Mouse (Mus musculus) cerebellum, adult 11 months (tissue): ENCODE results near the gene Gal3st4.
A peak's percentile ranks its signal among the peaks of the same experiment; 100 is the strongest.

Source experiments
- DNase-seq: peaks from one replicate; pipeline ENCODE4 v3.0.0; 2022

The Gal3st4 gene

DNA sequence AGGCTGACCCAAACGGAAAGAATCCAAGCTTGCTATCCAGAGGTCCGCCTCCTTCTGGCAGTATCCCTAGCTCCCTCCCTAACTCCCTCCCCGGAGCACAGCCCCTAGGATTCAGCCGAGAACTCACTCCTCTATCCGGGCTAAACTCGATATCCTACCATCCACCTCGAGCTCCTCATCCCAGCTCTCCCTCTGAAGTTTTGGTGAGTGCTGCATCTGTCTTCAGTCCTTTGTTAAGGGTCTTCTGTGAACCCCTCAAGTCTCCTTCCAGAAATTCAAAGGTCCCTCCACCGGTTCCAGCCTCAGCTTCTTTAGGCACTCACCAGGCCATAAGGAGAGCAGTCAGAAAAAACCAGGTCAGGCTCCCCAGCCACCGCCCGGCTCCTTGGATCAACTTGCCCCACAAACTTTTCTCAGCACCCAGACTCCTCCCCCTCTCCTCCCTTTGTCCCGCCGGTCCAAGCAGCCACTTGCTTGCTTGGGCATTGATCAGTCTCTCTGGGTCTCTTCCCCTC lies at the start of gene Gal3st4:
Gene Gal3st4, minus strand, starts transcription at position 432 of the 515 bp plus-strand sequence.
- no peak for DNase-seq

DNA sequence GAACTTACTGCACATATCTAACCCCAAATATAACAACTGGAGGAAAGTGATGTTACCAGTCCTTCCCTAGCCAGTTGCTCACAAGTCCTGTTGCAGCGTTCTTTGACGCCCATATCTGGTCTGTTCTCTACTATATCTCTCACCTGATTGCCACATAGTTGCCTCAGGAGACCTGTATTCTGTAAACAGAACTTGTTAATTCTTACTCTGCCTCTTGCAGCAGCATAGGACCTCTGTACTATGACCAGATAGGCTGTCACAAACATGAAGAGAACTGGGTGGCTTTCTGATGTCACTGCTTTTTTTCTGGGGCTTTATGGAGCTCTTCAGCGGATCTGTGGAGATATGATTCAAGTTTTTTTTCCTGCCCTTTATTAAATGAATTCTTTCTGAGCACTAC lies 40.2 kb upstream of the Gal3st4 start:
- DNase-seq = no peak

DNA sequence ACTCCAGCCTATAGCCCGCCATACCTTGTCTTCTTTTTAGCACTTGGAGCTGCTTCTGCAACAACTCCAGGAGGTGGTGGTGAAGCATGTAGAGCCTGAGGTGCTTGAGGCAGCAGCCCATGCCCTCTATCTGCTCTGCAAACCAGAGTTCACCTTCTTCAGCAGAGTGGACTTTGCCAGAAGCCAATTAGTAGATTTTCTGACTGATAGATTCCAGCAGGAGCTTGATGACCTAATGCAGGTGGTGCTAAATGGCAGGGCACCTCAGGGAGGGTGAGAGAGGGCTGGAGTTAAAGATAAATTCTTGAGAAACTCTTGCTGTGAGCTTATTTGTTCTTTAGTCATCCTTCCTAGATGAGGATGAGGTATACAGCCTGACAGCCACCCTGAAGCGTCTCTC lies 27.0 kb upstream of the Gal3st4 start:
- DNase-seq = no peak

DNA sequence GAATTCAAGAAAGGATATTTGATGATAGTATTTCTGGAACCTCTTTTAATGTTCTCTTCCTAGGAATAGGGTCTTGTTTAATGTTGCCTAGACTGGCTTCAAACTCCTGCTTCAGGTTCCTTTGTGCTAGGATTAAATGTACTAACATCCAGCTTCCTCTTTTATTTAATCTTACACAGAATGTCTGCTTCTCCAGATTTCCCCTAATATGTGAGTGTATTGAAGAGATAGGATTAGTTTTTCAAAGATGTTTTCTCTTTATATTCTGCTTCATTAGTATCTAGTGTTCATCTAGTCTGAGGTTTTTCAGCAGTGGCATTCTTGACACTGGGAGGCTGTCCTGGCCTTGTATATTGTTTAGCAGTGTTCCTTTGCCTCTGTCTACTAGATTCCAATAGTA lies 21.5 kb upstream of the Gal3st4 start:
- no peak for DNase-seq

DNA sequence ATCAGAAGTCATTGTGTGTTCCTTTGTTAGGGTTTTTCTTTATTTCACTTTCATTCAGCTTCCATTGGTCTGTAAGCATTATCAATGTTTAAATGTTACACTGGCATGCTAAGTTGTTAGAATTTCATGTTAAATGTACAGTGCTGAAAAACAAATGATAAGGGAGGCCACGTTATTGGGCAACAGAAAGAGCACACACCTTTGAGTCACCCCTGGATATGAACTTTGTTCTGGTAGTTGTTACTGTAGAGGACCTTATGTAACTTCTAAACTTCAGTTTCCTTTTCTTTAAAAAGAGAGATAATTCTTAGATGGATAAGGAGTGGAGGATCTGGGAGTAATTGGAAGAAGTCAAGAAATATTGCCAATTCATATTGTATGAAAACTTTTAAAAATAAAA lies 19.0 kb upstream of the Gal3st4 start:
- DNase-seq = no peak

DNA sequence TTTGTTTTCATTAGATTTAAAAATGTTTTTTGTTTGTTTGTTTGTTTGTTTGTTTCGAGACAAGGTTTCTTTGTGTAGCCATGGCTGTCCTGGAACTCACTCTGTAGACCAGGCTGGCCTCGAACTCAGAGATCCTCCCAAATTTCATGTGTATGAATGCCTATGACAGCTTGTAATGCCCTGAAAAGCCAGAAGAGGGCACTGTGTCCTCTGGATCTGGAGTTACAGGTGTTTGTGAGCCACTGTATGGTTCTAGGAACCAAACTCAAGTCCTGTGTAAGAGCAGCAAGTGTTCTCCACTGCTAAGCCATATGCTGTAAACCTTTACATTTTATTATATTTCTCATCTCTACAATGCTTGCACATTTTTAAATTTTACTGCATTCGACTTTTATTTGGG lies 15.2 kb upstream of the Gal3st4 start:
- DNase-seq = no peak

DNA sequence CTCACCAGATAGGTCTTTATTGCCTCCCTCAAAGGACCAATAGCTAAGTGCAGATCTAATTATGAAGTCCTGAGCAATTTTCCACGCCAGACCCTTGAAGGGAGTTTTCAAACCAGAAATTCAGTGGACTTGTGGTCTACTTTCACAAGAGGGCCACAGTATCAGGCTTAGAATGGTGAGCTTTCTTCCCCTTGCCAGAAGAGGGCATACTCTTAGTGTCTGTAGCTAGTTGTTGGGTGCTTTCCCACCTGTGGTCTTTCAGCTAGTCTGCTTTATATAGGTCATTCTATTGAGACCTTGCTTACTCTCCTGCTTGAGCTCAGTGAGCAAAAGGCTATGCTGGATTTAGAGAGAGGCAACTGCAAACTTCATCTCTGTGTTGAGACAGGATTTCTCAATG lies 10.9 kb upstream of the Gal3st4 start:
- no peak for DNase-seq

DNA sequence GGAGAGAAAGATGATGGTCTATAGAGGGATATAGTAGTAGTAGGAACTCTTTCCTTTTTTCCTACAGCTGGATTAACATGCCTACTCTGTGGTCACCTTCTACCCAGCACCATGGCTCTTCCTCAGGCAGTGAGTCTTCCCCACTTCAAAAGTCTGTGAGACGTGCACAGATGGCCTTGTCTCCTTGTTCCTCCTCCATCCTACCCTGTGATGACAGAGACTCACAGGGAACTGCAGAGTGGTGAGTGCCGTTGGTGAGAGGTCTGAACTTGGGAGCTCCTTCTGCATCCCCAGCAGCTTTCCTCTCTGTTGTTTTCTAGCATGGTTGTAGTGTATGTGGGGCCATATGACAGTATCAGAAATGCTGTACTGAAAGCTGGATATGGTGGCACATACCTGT lies 9.2 kb upstream of the Gal3st4 start:
- DNase-seq = no peak

DNA sequence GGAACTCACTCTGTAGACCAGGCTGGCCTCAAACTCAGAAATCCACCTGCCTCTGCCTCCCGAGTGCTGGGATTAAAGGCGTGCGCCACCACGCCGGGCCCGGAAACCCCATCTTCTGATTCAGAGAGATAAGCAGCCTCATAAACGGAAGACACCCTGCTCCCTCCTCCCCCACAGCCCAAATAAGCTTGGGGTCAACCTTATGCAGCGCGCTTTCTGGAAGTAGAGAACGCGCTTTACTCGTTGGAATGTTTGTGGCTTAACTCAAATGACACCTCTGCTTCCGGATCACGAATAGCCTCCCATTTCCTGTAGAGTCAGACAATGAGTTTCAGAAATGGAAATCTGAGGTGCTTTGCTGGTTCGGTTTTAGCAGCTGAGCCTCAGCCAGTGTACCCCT lies 8.2 kb upstream of the Gal3st4 start:
- no peak for DNase-seq

DNA sequence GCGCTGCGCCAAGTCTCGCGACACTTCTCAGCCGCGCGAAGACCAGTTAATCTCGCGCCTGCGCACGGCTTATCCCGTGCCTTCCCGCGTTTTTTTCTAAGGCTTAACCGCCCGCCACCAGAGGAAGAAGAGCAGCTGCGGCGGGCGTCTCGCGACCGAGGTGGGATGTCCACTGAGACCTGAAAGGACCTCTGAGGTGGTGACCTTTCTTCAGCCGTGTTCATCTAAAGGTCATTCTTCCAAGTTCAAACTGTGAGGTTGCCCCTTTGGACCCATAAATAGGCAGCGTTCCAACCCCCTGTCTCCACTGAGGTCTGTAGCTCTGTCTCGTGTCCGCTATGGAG lies 7.8 kb upstream of the Gal3st4 start:
- DNase-seq = no peak

DNA sequence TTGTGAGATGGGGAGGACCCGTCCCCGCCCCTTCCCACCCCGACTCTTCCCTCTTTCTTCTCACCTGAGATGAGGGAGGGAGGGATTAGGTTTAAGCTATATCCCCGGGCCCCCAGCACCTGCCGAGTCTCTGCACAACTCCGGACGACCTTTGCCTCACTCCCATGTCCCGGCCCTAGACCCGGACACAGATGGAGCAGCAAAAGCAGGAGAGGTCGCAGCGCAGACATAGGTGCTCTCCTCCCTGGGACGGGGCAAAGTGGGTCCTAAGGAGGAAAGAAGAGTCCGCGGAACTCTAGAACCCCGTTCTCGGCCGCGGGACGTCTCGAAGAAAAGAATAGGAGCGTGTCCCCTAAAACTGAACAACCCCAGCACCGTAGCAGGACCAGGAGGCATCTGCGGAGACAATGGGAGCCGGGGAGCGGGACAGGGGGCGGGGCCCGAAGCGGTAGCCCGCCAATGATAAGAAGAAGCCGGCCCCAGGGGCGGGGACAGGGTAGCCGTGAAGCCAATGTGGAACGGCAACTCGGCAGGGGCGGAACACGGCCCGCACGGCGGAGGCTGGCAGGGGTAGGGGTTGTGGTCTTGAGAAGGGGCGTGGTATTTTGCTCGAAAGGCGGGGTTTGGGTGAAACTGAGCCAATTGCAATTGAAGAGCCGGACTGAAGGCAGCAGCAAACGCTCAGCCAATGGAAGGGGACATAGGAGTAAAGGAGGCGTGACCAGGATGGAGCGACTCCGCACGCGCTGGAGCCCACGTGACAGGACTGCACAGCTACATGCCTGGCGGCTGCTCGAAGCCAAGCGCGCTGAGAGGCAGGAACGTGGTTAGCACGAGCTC lies 7.2 kb upstream of the Gal3st4 start, which contains the start of the genes Gm43720, Gpc2 and Stag3:
Gene Gm43720, minus strand, starts transcription at position 374 of the 840 bp plus-strand sequence.
Gene Gpc2, minus strand, starts transcription at position 421 of the 840 bp plus-strand sequence.
Gene Stag3, plus strand, starts transcription at position 656 of the 840 bp plus-strand sequence.
- DNase-seq = peak; percentile 32

DNA sequence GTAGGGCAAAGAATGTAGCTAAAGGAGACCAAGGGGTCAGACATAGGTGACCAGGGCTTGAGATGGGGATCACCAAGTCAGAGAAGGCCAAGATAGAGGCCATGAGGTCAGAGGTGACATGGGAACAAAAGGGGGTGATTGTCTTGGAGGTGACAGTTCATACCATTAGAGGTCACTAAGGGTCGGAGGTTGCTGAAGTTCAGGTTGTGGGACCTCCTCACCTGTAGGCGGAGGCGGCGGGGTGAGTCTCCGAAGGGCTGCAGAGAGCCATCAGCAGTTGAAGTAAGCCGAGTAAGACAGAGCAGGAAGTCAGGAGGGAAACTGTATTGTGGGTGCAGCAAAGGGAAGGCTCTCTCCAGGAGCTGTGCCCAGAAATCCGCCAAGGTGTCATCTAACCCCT lies 5.4 kb upstream of the Gal3st4 start:
- DNase-seq = no peak

DNA sequence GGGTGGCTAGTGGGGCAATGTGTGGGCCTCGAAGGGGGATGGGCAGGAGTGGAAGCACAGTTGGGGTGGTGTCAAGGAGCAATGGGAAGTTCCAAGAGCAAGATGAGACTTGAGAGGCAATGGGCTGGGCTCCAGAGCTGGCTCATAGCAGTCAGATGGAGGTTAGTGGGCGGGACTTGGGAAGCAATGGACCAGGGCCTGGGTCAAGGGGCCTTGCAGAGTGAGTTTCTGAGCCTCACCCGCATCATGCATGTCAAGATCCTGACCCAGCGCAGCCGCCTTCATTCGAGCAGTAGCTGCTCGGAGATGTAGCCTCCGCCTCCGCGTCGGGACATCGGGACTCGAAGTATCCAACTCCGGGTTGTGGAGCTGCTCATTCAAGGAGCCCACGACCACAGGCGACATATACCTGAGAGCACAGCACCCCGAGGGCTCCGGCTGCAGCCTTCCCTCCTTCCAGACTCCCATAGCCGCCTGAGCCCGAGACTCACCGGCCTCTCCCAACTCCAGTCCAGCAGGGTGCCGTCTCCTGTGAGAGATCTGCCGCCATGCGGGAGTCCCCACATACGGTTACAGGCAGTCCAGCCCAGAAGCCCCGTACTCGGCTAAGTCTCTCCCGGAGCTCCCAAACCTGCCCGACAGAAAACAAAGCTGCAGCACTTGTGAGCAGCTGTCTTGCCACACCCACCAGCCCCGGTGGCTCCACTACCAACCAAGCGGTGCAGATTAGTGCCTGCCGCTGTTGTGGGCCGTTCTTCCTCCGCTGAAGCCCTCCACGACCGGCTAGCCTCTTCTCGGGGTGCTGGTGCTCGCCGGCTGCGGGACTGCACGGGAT lies 2.8 kb upstream of the Gal3st4 start:
- no peak for DNase-seq

DNA sequence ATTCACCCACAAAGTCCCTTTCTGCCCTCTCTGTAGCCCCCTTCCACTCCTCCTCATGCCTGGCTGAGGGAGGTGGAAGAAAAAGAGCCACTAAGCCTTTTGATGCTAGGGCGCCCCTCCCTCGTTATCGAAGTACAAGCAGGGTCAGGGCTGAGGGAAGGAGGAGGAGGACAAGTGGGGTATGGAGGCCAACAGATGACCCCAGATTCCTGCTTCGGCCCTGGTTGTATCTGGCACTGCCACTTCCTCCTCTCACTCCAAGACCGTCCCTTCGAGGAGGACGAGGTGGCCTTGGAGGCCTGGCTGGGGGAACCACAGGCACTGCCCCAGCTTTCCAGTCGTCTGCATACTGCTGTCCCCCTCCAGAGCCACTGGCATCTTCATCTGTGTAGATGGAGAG lies 1.5 kb upstream of the Gal3st4 start:
- no peak for DNase-seq

DNA sequence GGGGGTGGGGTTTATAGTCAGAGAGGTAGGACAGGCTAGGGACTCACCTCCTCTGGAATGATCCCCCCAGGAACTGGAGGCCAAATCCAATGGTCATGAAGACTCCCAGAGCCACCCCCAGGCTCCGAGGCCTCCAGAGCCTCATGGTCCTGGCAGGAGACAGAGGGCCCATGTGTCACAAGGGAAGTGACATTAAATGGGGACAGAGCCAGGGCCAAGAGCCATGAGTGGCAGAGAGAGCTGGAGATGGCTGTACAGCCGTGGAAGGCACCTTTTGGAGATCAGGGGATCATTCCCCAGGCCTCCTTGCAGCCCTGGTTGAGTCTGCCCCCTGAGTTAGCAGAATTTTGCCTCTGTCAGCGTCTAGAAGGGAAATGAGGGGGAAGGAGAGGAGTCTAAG lies 1.4 kb downstream of the Gal3st4 start:
- no peak for DNase-seq

DNA sequence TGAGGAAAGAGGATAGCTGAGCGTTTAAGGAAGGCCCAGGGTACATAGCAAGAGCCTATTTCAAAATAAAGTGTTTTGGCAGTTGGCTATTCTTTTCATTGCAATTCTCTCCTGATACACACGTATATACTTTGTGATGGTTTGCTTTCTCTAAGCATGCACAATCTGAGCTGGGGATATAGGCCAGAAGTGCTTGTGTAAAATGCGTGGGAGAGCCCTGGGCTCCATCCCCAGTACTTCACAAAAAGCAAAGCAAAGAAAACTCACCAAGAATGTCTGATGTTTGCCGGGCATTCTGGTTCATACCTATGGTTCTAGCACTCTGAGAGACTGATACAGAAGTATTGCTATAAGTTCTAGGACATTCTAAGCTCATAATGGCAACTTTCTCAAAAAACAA lies 3.7 kb downstream of the Gal3st4 start:
- no peak for DNase-seq

DNA sequence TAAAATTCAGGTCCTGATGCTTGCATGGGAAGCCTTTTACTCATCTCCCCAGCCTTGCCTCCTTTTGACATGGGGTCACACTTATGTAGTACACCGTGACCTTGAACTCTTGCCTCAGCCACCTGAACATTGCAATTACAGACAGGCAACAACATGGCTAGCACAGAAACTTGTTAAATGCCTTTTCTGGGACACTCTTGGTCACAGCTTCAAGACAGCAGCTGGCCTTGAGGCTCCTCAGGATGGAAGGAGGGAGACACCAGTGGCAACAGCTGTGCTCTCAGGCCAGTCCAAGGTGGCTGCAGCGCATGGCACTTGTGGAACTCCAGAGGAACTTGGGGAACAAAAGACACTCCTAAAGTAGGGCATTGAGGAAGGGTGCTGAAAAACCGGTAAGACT lies 5.5 kb downstream of the Gal3st4 start:
- no peak for DNase-seq

DNA sequence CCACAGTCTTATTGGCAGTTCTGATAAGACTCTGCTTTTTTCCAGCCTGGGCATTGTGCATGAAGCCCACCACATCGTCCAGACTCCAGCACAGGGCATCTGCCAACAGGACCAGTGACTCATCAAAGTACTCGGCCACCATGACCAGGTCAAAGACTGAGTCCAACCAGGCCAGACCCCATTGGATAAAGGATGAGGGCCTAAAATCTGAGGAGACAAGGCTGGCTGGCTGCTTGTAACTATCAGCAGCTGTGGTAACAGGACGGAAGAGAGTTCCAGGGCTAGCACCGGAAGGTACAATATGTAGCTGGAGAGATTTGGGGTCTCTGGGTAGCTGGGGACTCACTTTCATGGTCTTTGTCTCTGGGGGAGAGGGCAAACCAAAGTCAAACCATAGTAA lies 6.9 kb downstream of the Gal3st4 start:
- DNase-seq = no peak

DNA sequence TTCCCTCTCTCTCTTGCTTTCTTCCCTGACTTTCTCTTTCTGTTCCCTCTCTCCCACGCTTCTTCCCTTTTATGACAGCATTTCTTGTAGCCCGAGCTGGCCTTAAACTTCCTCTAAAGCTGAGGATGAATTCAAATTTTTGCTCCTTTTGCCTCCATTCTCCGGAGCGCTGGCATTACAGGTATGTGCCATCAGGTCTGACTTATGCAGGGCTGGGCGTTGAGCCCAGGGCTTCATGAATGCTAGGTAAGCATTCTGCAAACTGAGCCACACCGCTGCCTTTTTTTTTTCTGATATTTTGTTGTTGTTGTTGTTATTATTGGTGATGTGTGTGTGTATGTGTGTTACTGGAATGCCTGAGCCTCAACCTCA lies 8.4 kb downstream of the Gal3st4 start:
- DNase-seq = no peak

DNA sequence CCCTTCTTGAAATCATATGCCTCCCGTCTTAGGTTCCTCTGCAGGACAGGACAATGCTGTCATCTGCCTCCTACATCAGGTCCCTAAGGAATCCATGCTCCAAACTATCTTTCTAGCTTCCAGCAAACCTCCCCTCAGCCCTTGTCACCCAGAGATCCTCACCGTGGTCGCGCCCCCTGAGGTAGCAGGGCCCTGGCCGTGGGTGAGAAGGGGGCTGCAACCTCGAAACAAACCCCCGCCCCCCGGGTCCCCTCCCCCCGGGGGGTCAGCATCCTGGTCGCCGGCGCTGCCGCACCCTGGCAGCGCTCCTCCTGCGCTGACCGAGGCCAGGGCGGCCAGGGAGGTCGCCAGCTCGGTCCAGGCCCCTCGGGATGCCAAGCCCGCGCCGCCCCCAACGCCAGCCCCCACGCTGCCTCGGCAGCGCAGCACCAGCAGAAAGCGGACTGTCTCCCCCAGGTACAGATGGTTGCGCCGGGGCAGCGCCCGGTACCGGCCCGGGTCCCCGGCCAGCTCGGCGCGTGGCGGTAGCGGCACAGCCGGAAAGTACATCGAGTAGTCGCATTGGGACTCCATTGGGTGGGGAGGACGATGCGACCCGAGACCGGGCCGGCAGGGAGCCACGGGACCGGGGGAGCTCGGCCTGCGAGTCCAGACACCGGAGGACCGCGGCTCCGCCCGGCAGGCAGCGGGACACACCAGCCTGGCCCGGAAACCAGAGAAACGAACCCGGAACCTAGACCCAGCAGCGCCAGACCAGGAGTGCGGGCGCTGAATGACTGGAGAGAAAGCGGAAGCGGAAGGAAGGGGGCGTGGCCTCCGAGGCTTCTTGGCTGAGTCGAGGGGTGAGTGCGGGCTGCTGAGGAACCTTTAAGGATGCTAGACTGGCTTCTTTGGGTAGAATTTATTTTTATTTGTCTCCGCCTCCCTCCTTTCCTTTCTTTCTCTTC lies 9.1 kb downstream of the Gal3st4 start, which contains the start of gene BC037034:
Gene BC037034, minus strand, starts transcription at position 774 of the 947 bp plus-strand sequence.
- peak; percentile 88 for DNase-seq

DNA sequence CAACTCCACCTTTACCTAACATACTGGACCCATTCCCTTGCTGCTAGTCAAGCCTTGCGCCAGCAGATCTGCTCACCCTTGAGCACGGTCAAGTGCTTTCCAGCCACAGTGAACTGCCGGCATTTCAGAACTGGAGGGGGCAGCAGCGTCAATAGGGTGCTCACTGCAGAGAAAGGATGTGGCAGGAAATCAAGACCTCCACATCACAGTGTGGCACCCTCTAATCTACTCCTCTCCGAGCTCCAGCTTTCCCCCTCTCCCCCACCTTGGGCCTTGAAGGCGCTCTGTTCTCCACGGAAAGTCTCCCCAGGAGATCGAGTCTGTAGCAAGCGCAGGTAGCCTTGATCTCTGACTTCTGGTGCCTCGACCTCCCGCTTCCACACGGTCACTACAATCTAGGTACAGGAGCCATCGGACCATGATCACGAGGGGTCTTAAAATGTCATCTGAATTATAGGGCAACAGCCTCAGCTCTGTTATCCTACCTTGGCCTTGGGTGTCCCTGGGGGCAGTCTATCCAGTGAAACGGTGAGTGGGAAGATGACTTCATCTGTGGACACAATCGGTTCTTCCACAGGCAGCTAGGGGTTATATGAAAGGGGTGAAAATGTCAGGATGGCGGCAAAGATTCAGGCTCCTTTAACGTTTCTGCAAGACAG lies 9.9 kb downstream of the Gal3st4 start:
- no peak for DNase-seq

DNA sequence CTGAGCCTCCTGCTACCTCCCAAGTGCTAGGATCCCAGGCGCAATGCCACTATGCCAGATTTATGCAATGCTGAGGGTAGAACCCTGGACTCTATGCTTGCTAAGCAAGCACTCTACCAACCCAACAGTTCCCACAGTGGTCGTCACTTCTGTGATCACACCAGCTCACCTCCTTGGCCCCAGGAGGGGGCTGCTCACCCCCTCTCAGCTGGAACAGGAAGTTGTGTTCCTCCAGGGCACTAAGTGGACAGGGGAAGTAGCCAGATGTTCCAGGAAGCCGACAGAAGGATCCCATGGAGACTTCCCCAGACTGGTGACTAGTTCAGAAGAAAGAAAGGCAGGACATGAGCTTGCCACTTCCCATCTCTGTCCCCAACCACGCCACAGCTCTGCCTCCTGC lies 10.6 kb downstream of the Gal3st4 start:
- no peak for DNase-seq
